ENCODE assay signal across 8 mouse cellular contexts in genomic region chr2:3748714-3749503, GRCm38 (mm10).
DNase-seq lines count a peak whose midpoint lies in the region; ATAC-seq lines count a peak whose summit lies in the region.

No protein-coding gene starts in this region.

- DNase-seq in heart, embryonic 10.5 days (ENCODE audit: low spot score), result no peak
- no peak for DNase-seq in heart, postnatal 10 days
- peak; percentile 84 for DNase-seq in adipocyte (ENCODE audit: low spot score)
- no peak for DNase-seq in spleen, adult 18-20 months
- DNase-seq in layer of hippocampus, postnatal 36 days, result no peak

- peak overlapping the region; percentile 36; the same call in 1 of the 2 replicates for H3K27ac ChIP-seq in heart, embryonic 10.5 days
- peak overlapping the region; percentile 69 for H3K27ac ChIP-seq in intestine, embryonic 16.5 days (ENCODE audit: low read length)
- H3K27ac ChIP-seq in lung, embryonic 15.5 days, result peak overlapping the region; percentile 42; the same call in 1 of the 2 replicates

- H3K9me3 ChIP-seq in heart, embryonic 10.5 days, result no peaks in the 10 kb centered on the region
- no peaks in the 10 kb centered on the region for H3K9me3 ChIP-seq in intestine, embryonic 16.5 days (ENCODE audit: control insufficient read depth, low read length)
- no peaks in the 10 kb centered on the region for H3K9me3 ChIP-seq in lung, embryonic 15.5 days

- H3K4me1 ChIP-seq in heart, embryonic 10.5 days, result peaks cover 55% of the 10 kb centered on the region
- peaks cover 32% of the 10 kb centered on the region for H3K4me1 ChIP-seq in intestine, embryonic 16.5 days (ENCODE audit: control insufficient read depth, insufficient read depth, low read length)
- peaks cover 29% of the 10 kb centered on the region for H3K4me1 ChIP-seq in lung, embryonic 15.5 days

- intact Hi-C loops in heart, postnatal 10 days (cut with DNase I), result no loop called here

- H3K9ac ChIP-seq in intestine, embryonic 16.5 days (ENCODE audit: low read depth, low read length), result 0 out of 2 replicates have a peak overlapping the region, but pooled peaks have one; percentile 27
- H3K9ac ChIP-seq in lung, embryonic 15.5 days, result no peak overlapping the region

- peak; percentile 72 for ATAC-seq in intestine, embryonic 16.5 days
- ATAC-seq in lung, embryonic 15.5 days (ENCODE audit: borderline replicate concordance, extremely low read depth, low FRiP score, low TSS enrichment), result 0 out of 2 replicates have a peak, but pooled peaks have one; percentile 31
- no peak for ATAC-seq in erythroblast, adult 5-6 weeks (replicated peaks; ENCODE audit: low FRiP score, poor library complexity, severe bottlenecking)

- WGBS in heart, embryonic 10.5 days, result 57% methylated on average over 12 of the region's 12 CpGs
- WGBS in intestine, embryonic 16.5 days, result 44% methylated on average over 12 of the region's 12 CpGs
- 46% methylated on average over 12 of the region's 12 CpGs for WGBS in lung, embryonic 15.5 days

- no peaks in the 10 kb centered on the region for H3K27me3 ChIP-seq in heart, embryonic 10.5 days (ENCODE audit: insufficient read depth, poor library complexity, severe bottlenecking)
- H3K27me3 ChIP-seq in intestine, embryonic 16.5 days (replicated peaks; ENCODE audit: control insufficient read depth, insufficient read depth, low read length), result no peaks in the 10 kb centered on the region
- no peaks in the 10 kb centered on the region for H3K27me3 ChIP-seq in lung, embryonic 15.5 days

- H3K36me3 ChIP-seq in heart, embryonic 10.5 days, result no peaks in the 10 kb centered on the region
- H3K36me3 ChIP-seq in intestine, embryonic 16.5 days (ENCODE audit: control insufficient read depth, insufficient read depth, low read length), result no peaks in the 10 kb centered on the region
- H3K36me3 ChIP-seq in lung, embryonic 15.5 days, result no peaks in the 10 kb centered on the region

- H3K4me2 ChIP-seq in intestine, embryonic 16.5 days (ENCODE audit: low read depth, low read length), result peak overlapping the region; percentile 43
- no peak overlapping the region for H3K4me2 ChIP-seq in lung, embryonic 15.5 days

- H3K4me3 ChIP-seq in heart, embryonic 10.5 days, result no peak overlapping the region
- peak overlapping the region; percentile 28 for H3K4me3 ChIP-seq in intestine, embryonic 16.5 days (ENCODE audit: low read length)
- H3K4me3 ChIP-seq in lung, embryonic 15.5 days, result no peak overlapping the region
